Mouse (Mus musculus) heart, adult 9 months (tissue): ENCODE results near the gene Bmpr2.

Source experiments
- DNase-seq, 2 experiments: peaks; one replicate each; pipeline ENCODE4 v3.0.0; 2022; ENCODE audit warnings: low spot score in 2 of 2

The Bmpr2 gene

GRCm38 (mm10) chr1:59927131-59927680, 164.0 kb downstream of the Bmpr2 start:
- DNase-seq = no peak
